Mouse (Mus musculus) kidney, embryonic 16.5 days (tissue): Measurements from ENCODE around the gene Lhpp. TPM values are rescaled to one million over a fixed set of nuclear protein-coding genes. Genes with fewer than 3 reads are reported as not detected.
A peak's percentile ranks its signal among the peaks of the same experiment; 100 is the strongest.

Source experiments
- ATAC-seq: fragments of 200-750 bp; cut with Nextera tagmentation; 2 replicates; pipeline ENCODE4 v1.8.0; 2017; ENCODE audit warnings: moderate TSS enrichment; ENCODE audit not compliant: low FRiP score, low TSS enrichment
- H3K27ac ChIP-seq: fragments of 300-500 bp; sonication (generic); 2 replicates; pipeline ENCODE4 v1.5.1; 2014; ENCODE audit warnings: low read length
- H3K27me3 ChIP-seq: fragments of 300-500 bp; sonication (generic); 2 replicates; pipeline ENCODE4 v1.6.1; 2014; ENCODE audit warnings: low read length, control low read depth, mixed read lengths; ENCODE audit not compliant: insufficient read depth
- H3K36me3 ChIP-seq: fragments of 300-500 bp; sonication (generic); 2 replicates; pipeline ENCODE4 v1.6.1; 2014; ENCODE audit warnings: low read length, control low read depth, mixed read lengths; ENCODE audit not compliant: insufficient read depth
- H3K4me1 ChIP-seq: fragments of 300-500 bp; sonication (generic); 2 replicates; pipeline ENCODE4 v1.6.1; 2014; ENCODE audit warnings: low read length, control low read depth, mixed read lengths; ENCODE audit not compliant: insufficient read depth
- H3K4me2 ChIP-seq: fragments of 300-500 bp; sonication (generic); replicated peaks from 2 replicates; pipeline ENCODE4 v1.6.1; 2014; ENCODE audit warnings: low read depth, low read length
- H3K4me3 ChIP-seq: fragments of 300-500 bp; sonication (generic); 2 replicates; pipeline ENCODE4 v1.5.1; 2014; ENCODE audit warnings: mild to moderate bottlenecking, low read length
- H3K9ac ChIP-seq: fragments of 300-500 bp; sonication (generic); replicated peaks from 2 replicates; pipeline ENCODE4 v1.6.1; 2014; ENCODE audit warnings: low read length
- H3K9me3 ChIP-seq: fragments of 300-500 bp; sonication (generic); 2 replicates; pipeline ENCODE4 v1.6.1; 2016; ENCODE audit warnings: low read length, control low read depth
- WGBS: fragments of 180-500 bp; shearing (Covaris S2); extraction: QIAGEN DNeasy Blood & Tissue Kit; methylation state at CpG from one replicate; pipeline ENCODE4 v1.1.7; 2014; 5-methylcytosine and 5-hydroxymethylcytosine counted together
- polyA plus RNA-seq: library from polyadenylated mRNA; unstranded; fragments of >200 nt; fragmentation: Nextera tagmentation; extraction: Ambion mirVana; gene quantifications from 2 replicates; pipeline ENCODE4 v1.2.1, GENCODE M21; 2015

The Lhpp gene
- polyA plus RNA-seq, 1 experiment from 2014 or later = 24.3 TPM

- WGBS = 90% methylated on average over 5 of the region's 5 CpGs
- no peak for ATAC-seq
- Histone ChIP-seq H3K27me3 (no peaks in the 10 kb centered on the region), H3K4me1 (peaks cover 17% of the 10 kb centered on the region; the same call in 1 of the 2 replicates), H3K4me3 (no peak overlapping the region), H3K36me3 (no peaks in the 10 kb centered on the region), H3K27ac (no peak overlapping the region), H3K9ac (no peak overlapping the region), H3K4me2 (no peak overlapping the region), H3K9me3 (no peaks in the 10 kb centered on the region)
Measured at GRCm38 (mm10) chr7:132724501-132725062, 114.1 kb downstream of the Lhpp start.

- Histone ChIP-seq H3K4me3 (no peak overlapping the region), H3K4me1 (peaks cover 17% of the 10 kb centered on the region; the same call in 1 of the 2 replicates), H3K27me3 (no peaks in the 10 kb centered on the region), H3K9me3 (no peaks in the 10 kb centered on the region), H3K27ac (peak overlapping the region; percentile 51), H3K36me3 (no peaks in the 10 kb centered on the region), H3K4me2 (no peak overlapping the region), H3K9ac (no peak overlapping the region)
- WGBS = 42% methylated on average over 13 of the region's 13 CpGs
- no peak for ATAC-seq
Measured at GRCm38 (mm10) chr7:132726106-132726861, 115.8 kb downstream of the Lhpp start.

- Histone ChIP-seq H3K4me1 (peaks cover 11% of the 10 kb centered on the region; the same call in 1 of the 2 replicates), H3K4me2 (no peak overlapping the region), H3K4me3 (no peak overlapping the region), H3K27ac (no peak overlapping the region), H3K9ac (no peak overlapping the region), H3K27me3 (no peaks in the 10 kb centered on the region), H3K36me3 (no peaks in the 10 kb centered on the region), H3K9me3 (no peaks in the 10 kb centered on the region)
- ATAC-seq = no peak
- 68% methylated on average over 4 of the region's 4 CpGs for WGBS
Measured at GRCm38 (mm10) chr7:132729093-132729831, 118.8 kb downstream of the Lhpp start.

- Histone ChIP-seq H3K9me3 (no peaks in the 10 kb centered on the region), H3K4me1 (peaks cover 13% of the 10 kb centered on the region), H3K27me3 (no peaks in the 10 kb centered on the region), H3K36me3 (no peaks in the 10 kb centered on the region), H3K27ac (no peak overlapping the region), H3K4me2 (no peak overlapping the region), H3K4me3 (no peak overlapping the region), H3K9ac (no peak overlapping the region)
- 89% methylated on average over 7 of the region's 7 CpGs for WGBS
- no peak for ATAC-seq
Measured at GRCm38 (mm10) chr7:132730510-132730909, 120.1 kb downstream of the Lhpp start.

GRCm38 (mm10) chr7:132731558-132731957, 121.1 kb downstream of the Lhpp start:
- no peaks in the 10 kb centered on the region for H3K27me3 ChIP-seq
- no peak overlapping the region for H3K4me2 ChIP-seq
- H3K9me3 ChIP-seq = no peaks in the 10 kb centered on the region
- WGBS = 85% methylated on average over 6 of the region's 6 CpGs
- H3K4me1 ChIP-seq = peaks cover 17% of the 10 kb centered on the region
- H3K27ac ChIP-seq = no peak overlapping the region
- no peak overlapping the region for H3K4me3 ChIP-seq
- H3K36me3 ChIP-seq = no peaks in the 10 kb centered on the region
- ATAC-seq = no peak
- no peak overlapping the region for H3K9ac ChIP-seq

- Histone ChIP-seq H3K4me2 (no peak overlapping the region), H3K27me3 (no peaks in the 10 kb centered on the region), H3K9me3 (no peaks in the 10 kb centered on the region), H3K27ac (no peak overlapping the region), H3K36me3 (no peaks in the 10 kb centered on the region), H3K9ac (no peak overlapping the region), H3K4me3 (no peak overlapping the region), H3K4me1 (peaks cover 16% of the 10 kb centered on the region)
- no peak for ATAC-seq
- 76% methylated on average over 6 of the region's 6 CpGs for WGBS
Measured at GRCm38 (mm10) chr7:132732136-132732789, 121.8 kb downstream of the Lhpp start.

- Histone ChIP-seq H3K36me3 (no peaks in the 10 kb centered on the region), H3K27me3 (no peaks in the 10 kb centered on the region), H3K27ac (no peak overlapping the region), H3K9ac (no peak overlapping the region), H3K4me2 (no peak overlapping the region), H3K9me3 (no peaks in the 10 kb centered on the region), H3K4me3 (no peak overlapping the region), H3K4me1 (peaks cover 16% of the 10 kb centered on the region)
- 67% methylated on average over 6 of the region's 6 CpGs for WGBS
- ATAC-seq = no peak
Measured at GRCm38 (mm10) chr7:132733521-132733920, 123.1 kb downstream of the Lhpp start.

GRCm38 (mm10) chr7:132734222-132734621, 123.8 kb downstream of the Lhpp start:
- Histone ChIP-seq H3K9ac (no peak overlapping the region), H3K27me3 (no peaks in the 10 kb centered on the region), H3K4me1 (peaks cover 16% of the 10 kb centered on the region), H3K9me3 (no peaks in the 10 kb centered on the region), H3K4me3 (no peak overlapping the region), H3K4me2 (no peak overlapping the region), H3K36me3 (no peaks in the 10 kb centered on the region), H3K27ac (no peak overlapping the region)
- 79% methylated on average over 9 of the region's 9 CpGs for WGBS
- no peak for ATAC-seq

- Histone ChIP-seq H3K27ac (peak overlapping the region; percentile 17; the same call in 1 of the 2 replicates), H3K4me3 (no peak overlapping the region), H3K27me3 (no peaks in the 10 kb centered on the region), H3K4me1 (peaks cover 16% of the 10 kb centered on the region), H3K9me3 (no peaks in the 10 kb centered on the region), H3K36me3 (no peaks in the 10 kb centered on the region), H3K4me2 (no peak overlapping the region), H3K9ac (peak overlapping the region; percentile 1; the same call in 1 of the 2 replicates)
- peak; percentile 14; the same call in 1 of the 2 replicates for ATAC-seq
- 57% methylated on average over 5 of the region's 5 CpGs for WGBS
Measured at GRCm38 (mm10) chr7:132735145-132735544, 124.7 kb downstream of the Lhpp start.
